Mouse (Mus musculus) olfactory bulb, adult 2 months (tissue): Measurements from ENCODE around the gene Parvb. TPM values are rescaled to one million over a fixed set of nuclear protein-coding genes. Genes with fewer than 3 reads are reported as not detected.

Source experiments
- H3K27ac ChIP-seq: fragments of 200-500 bp; 2 replicates; pipeline ENCODE4 v1.5.1; 2012; ENCODE audit warnings: low read depth, low read length; ENCODE audit not compliant: insufficient read depth
- H3K4me1 ChIP-seq: fragments of 200-500 bp; 2 replicates; pipeline ENCODE4 v1.6.1; 2012; ENCODE audit warnings: low read length; ENCODE audit not compliant: control insufficient read depth, insufficient read depth
- H3K4me3 ChIP-seq: fragments of 200-500 bp; 2 replicates; pipeline ENCODE4 v1.5.1; 2012; ENCODE audit warnings: mild to moderate bottlenecking, low read depth, low read length, moderate library complexity; ENCODE audit not compliant: insufficient read depth
- CTCF ChIP-seq: fragments of 200-500 bp; IDR thresholded peaks from 2 replicates; pipeline ENCODE4 v1.5.1; 2012; ENCODE audit warnings: low read depth, mild to moderate bottlenecking, low read length, moderate library complexity; ENCODE audit not compliant: insufficient read depth
- POLR2A ChIP-seq: fragments of 200-500 bp; IDR thresholded peaks from 2 replicates; pipeline ENCODE4 v1.6.1; 2012; ENCODE audit warnings: mild to moderate bottlenecking, low read depth, low read length, moderate library complexity; ENCODE audit not compliant: insufficient read depth
- WGBS: fragments of 180-500 bp; shearing (Covaris S2); methylation state at CpG from one replicate; pipeline ENCODE4 v1.1.7; 2018; 5-methylcytosine and 5-hydroxymethylcytosine counted together
- polyA plus RNA-seq: library from polyadenylated mRNA; stranded (reverse); fragments of >200 nt; gene quantifications from 2 replicates; pipeline ENCODE4 v1.2.4, GENCODE M21; 2012; ENCODE audit warnings: low replicate concordance; ENCODE audit not compliant: missing spikeins, insufficient read depth, insufficient read length

The Parvb gene
- polyA plus RNA-seq, 1 experiment = not detected

GRCm38 (mm10) chr15:84310271-84310670 is 78.4 kb downstream of the Parvb start:
- H3K27ac ChIP-seq = no peak overlapping the region
- 73% methylated on average over 11 of the region's 11 CpGs for WGBS
- peaks cover 35% of the 10 kb centered on the region for H3K4me1 ChIP-seq
- no peak overlapping the region for H3K4me3 ChIP-seq
- TF ChIP-seq CTCF = no peak
- no peak for TF ChIP-seq POLR2A

- WGBS = 77% methylated on average over 9 of the region's 9 CpGs
- TF ChIP-seq POLR2A = no peak
- no peak for TF ChIP-seq CTCF
- Histone ChIP-seq H3K27ac (no peak overlapping the region), H3K4me3 (no peak overlapping the region), H3K4me1 (peaks cover 32% of the 10 kb centered on the region)
Observed at GRCm38 (mm10) chr15:84311295-84312085, 79.6 kb downstream of the Parvb start.

GRCm38 (mm10) chr15:84312878-84313565 is 81.2 kb downstream of the Parvb start:
- peaks cover 32% of the 10 kb centered on the region for H3K4me1 ChIP-seq
- 75% methylated on average over 9 of the region's 10 CpGs for WGBS
- no peak overlapping the region for H3K27ac ChIP-seq
- no peak for TF ChIP-seq CTCF
- TF ChIP-seq POLR2A = no peak
- no peak overlapping the region for H3K4me3 ChIP-seq

- no peak overlapping the region for H3K27ac ChIP-seq
- TF ChIP-seq POLR2A = no peak
- no peak for TF ChIP-seq CTCF
- H3K4me1 ChIP-seq = peaks cover 32% of the 10 kb centered on the region
- 65% methylated on average over 9 of the region's 9 CpGs for WGBS
- H3K4me3 ChIP-seq = no peak overlapping the region
Observed at GRCm38 (mm10) chr15:84313566-84313878, 81.7 kb downstream of the Parvb start.

GRCm38 (mm10) chr15:84314420-84315080 is 82.7 kb downstream of the Parvb start:
- no peak for TF ChIP-seq POLR2A
- no peak for TF ChIP-seq CTCF
- H3K27ac ChIP-seq = no peak overlapping the region
- H3K4me3 ChIP-seq = no peak overlapping the region
- H3K4me1 ChIP-seq = peaks cover 32% of the 10 kb centered on the region
- 49% methylated on average over 18 of the region's 18 CpGs for WGBS

GRCm38 (mm10) chr15:84315276-84316046 is 83.6 kb downstream of the Parvb start:
- WGBS = 71% methylated on average over 15 of the region's 15 CpGs
- TF ChIP-seq POLR2A = no peak
- no peak for TF ChIP-seq CTCF
- H3K4me1 ChIP-seq = peaks cover 32% of the 10 kb centered on the region
- no peak overlapping the region for H3K27ac ChIP-seq
- no peak overlapping the region for H3K4me3 ChIP-seq

- no peak for TF ChIP-seq POLR2A
- no peak for TF ChIP-seq CTCF
- 95% methylated on average over 4 of the region's 4 CpGs for whole genome bisulfite sequencing
- no peak overlapping the region for H3K27ac ChIP-seq
- H3K4me1 ChIP-seq = peaks cover 14% of the 10 kb centered on the region
- no peak overlapping the region for H3K4me3 ChIP-seq
Observed at GRCm38 (mm10) chr15:84319393-84319792, 87.5 kb downstream of the Parvb start.

GRCm38 (mm10) chr15:84321544-84322174 is 89.8 kb downstream of the Parvb start:
- no peak overlapping the region for H3K4me3 ChIP-seq
- TF ChIP-seq POLR2A (no peak), CTCF (no peak)
- 78% methylated on average over 8 of the region's 8 CpGs for WGBS
- 0 out of 2 replicates have a peak, but pooled peaks cover 3% of the 10 kb centered on the region for H3K4me1 ChIP-seq
- H3K27ac ChIP-seq = no peak overlapping the region
